Mouse (Mus musculus) forelimb bud, embryonic 11.5 days (tissue): Measurements from ENCODE around the gene Atp5k.

Source experiments
- DNase-seq: peaks from one replicate; pipeline ENCODE4 v3.0.0-alpha.2; 2012; ENCODE audit warnings: low read depth, low spot score

Atp5k gene

GRCm38 (mm10) chr5:108427186-108427585 is 7.1 kb downstream of the Atp5k start:
- peak; percentile 25 for DNase-seq

GRCm38 (mm10) chr5:108423427-108423826 is 10.8 kb downstream of the Atp5k start:
- DNase-seq = no peak

GRCm38 (mm10) chr5:108422741-108423140 is 11.5 kb downstream of the Atp5k start:
- DNase-seq = no peak

GRCm38 (mm10) chr5:108414711-108415110 is 19.5 kb downstream of the Atp5k start:
- no peak for DNase-seq

- no peak for DNase-seq
Measured at GRCm38 (mm10) chr5:108406977-108407376, 27.3 kb downstream of the Atp5k start.

GRCm38 (mm10) chr5:108405460-108405859 is 28.8 kb downstream of the Atp5k start:
- no peak for DNase-seq

- no peak for DNase-seq
Measured at GRCm38 (mm10) chr5:108403453-108403852, 30.8 kb downstream of the Atp5k start.

- DNase-seq = no peak
Measured at GRCm38 (mm10) chr5:108389744-108390143, 44.5 kb downstream of the Atp5k start.

- DNase-seq = no peak
Measured at GRCm38 (mm10) chr5:108388201-108388600, 46.0 kb downstream of the Atp5k start, which contains the start of gene Pde6b. Gene Pde6b, plus strand, starts transcription at chr5:108388391.

GRCm38 (mm10) chr5:108386449-108386848 is 47.8 kb downstream of the Atp5k start:
- DNase-seq = no peak

GRCm38 (mm10) chr5:108385632-108386031 is 48.6 kb downstream of the Atp5k start:
- no peak for DNase-seq
